In genomic region chr13:55516955-55517354, GRCm38 (mm10) we compare ENCODE assay signal across 9 mouse cellular contexts. TPM values are rescaled to one million over a fixed set of nuclear protein-coding genes. Genes with fewer than 3 reads are reported as not detected.
DNase-seq lines count a peak whose midpoint lies in the region; ATAC-seq lines count a peak whose summit lies in the region.
"Had no signal": no experiment of that assay in that cellular context is flagged by ENCODE, and none has a peak within 500 bp of the region (broad histone marks: within the 10 kb centered on the region; RNA-seq: fewer than 3 reads in every experiment).

No protein-coding gene starts in this region.

- no peak for ATAC-seq in heart, embryonic 12.5 days (ENCODE audit: insufficient number of reproducible peaks, low FRiP score)
- no peak for ATAC-seq in neural tube, embryonic 11.5 days (ENCODE audit: insufficient read depth, low FRiP score, low TSS enrichment)

- DNase-seq in heart, adult 11 months, result peak; percentile 96
- DNase-seq in adrenal gland, adult (ENCODE audit: inconsistent age in 2 of 2, low spot score in 1 of 2), result peak; percentile 86 to 96
- DNase-seq in embryo, embryonic 10 days (ENCODE audit: low spot score), result peak; percentile 92
- peak; percentile 91 to 94 for DNase-seq in heart, postnatal 14 days
- peak; percentile 71 to 91 for DNase-seq in left cerebral cortex, adult 8-10 months (ENCODE audit: low spot score in 2 of 2)
- peak; percentile 88 for DNase-seq in neural tube, embryonic 11.5 days (ENCODE audit: low spot score)
- peak; percentile 97 for DNase-seq in testis, postnatal 10 days (ENCODE audit: low spot score)

- intact Hi-C loops in heart, postnatal 14 days (cut with DNase I), result loop anchor here (1.0 kb wide), 1 partner anchor 112 kb away; no protein-coding TSS in a partner anchor

- H3K27ac ChIP-seq in heart, embryonic 12.5 days (ENCODE audit: poor library complexity, severe bottlenecking), result no peak overlapping the region
- no peak overlapping the region for H3K27ac ChIP-seq in neural tube, embryonic 11.5 days (ENCODE audit: low read depth, low read length)
- H3K27ac ChIP-seq: neural tube, embryonic 12.5 days had no signal

- no peaks in the 10 kb centered on the region for H3K36me3 ChIP-seq in heart, embryonic 12.5 days
- H3K36me3 ChIP-seq in neural tube, embryonic 11.5 days (ENCODE audit: control insufficient read depth, insufficient read depth, low read length), result no peaks in the 10 kb centered on the region
- H3K36me3 ChIP-seq: neural tube, embryonic 12.5 days had no signal

- no peak overlapping the region for H3K4me3 ChIP-seq in heart, embryonic 12.5 days
- H3K4me3 ChIP-seq in neural tube, embryonic 11.5 days (ENCODE audit: low read depth, low read length), result no peak overlapping the region
- H3K4me3 ChIP-seq: neural tube, embryonic 12.5 days had no signal

- H3K4me1 ChIP-seq in heart, embryonic 12.5 days (replicated peaks), result peaks cover 5% of the 10 kb centered on the region
- H3K4me1 ChIP-seq in neural tube, embryonic 11.5 days (ENCODE audit: control insufficient read depth, insufficient read depth, low read length), result peaks cover 9% of the 10 kb centered on the region; the same call in 1 of the 2 replicates

- H3K9ac ChIP-seq in heart, embryonic 12.5 days, result no peak overlapping the region
- H3K9ac ChIP-seq in neural tube, embryonic 11.5 days (ENCODE audit: low read length), result no peak overlapping the region
- H3K9ac ChIP-seq: neural tube, embryonic 12.5 days had no signal

- H3K4me2 ChIP-seq in heart, embryonic 12.5 days, result no peak overlapping the region
- H3K4me2 ChIP-seq in neural tube, embryonic 11.5 days (ENCODE audit: low read depth), result no peak overlapping the region
- H3K4me2 ChIP-seq: neural tube, embryonic 12.5 days had no signal

- no peaks in the 10 kb centered on the region for H3K9me3 ChIP-seq in heart, embryonic 12.5 days (replicated peaks)
- H3K9me3 ChIP-seq in neural tube, embryonic 11.5 days (ENCODE audit: control insufficient read depth, low read length), result no peaks in the 10 kb centered on the region

- 9% methylated on average over 5 of the region's 5 CpGs for WGBS in heart, embryonic 12.5 days
- WGBS in neural tube, embryonic 11.5 days, result 2% methylated on average over 5 of the region's 5 CpGs

- H3K27me3 ChIP-seq in heart, embryonic 12.5 days (replicated peaks), result peaks cover 14% of the 10 kb centered on the region
- no peaks in the 10 kb centered on the region for H3K27me3 ChIP-seq in neural tube, embryonic 11.5 days (ENCODE audit: control insufficient read depth, insufficient read depth, low read length)
- H3K27me3 ChIP-seq: neural tube, embryonic 12.5 days had no signal

RNA-seq across cellular contexts. Expression of gene Pdlim7, which starts 3.5 kb away (rescaled TPM):
- 427 and 428 TPM in 2 replicates for polyA plus RNA-seq in heart, embryonic 12.5 days (2016; fragmentation: Nextera tagmentation; extraction: Ambion mirVana)
- 10 to 100 TPM; 52.3 to 56.6 TPM for total RNA-seq in heart, postnatal 14 days (2021)
- 10 to 100 TPM; 78.3 to 93.8 (median 85.9) TPM for total RNA-seq in left cerebral cortex, adult 8-10 months (2022)
- 165 and 172 TPM in 2 replicates for polyA plus RNA-seq in neural tube, embryonic 11.5 days (2014; fragmentation: Nextera tagmentation; extraction: Ambion mirVana)

RNA-seq across cellular contexts. Expression of gene Dok3, which starts 12.1 kb away (rescaled TPM):
- 1.4 and 1.7 TPM in 2 replicates for polyA plus RNA-seq in heart, embryonic 12.5 days (2016; fragmentation: Nextera tagmentation; extraction: Ambion mirVana)
- total RNA-seq in heart, postnatal 14 days (2021), result 1 to 10 TPM; 1.9 to 2.3 TPM
- 1 to 10 TPM; 3.7 to 6.3 (median 5.2) TPM for total RNA-seq in left cerebral cortex, adult 8-10 months (2022)
- 2.6 and 2.7 TPM in 2 replicates for polyA plus RNA-seq in neural tube, embryonic 11.5 days (2014; fragmentation: Nextera tagmentation; extraction: Ambion mirVana)

RNA-seq across cellular contexts. Expression of gene Ddx41, which starts 19.5 kb away (rescaled TPM):
- 30.8 and 34.8 TPM in 2 replicates for polyA plus RNA-seq in heart, embryonic 12.5 days (2016; fragmentation: Nextera tagmentation; extraction: Ambion mirVana)
- total RNA-seq in heart, postnatal 14 days (2021), result 10 to 100 TPM; 14.4 to 14.8 TPM
- 10 to 100 TPM; 44.5 to 55.2 (median 48.2) TPM for total RNA-seq in left cerebral cortex, adult 8-10 months (2022)
- 74.5 and 76.3 TPM in 2 replicates for polyA plus RNA-seq in neural tube, embryonic 11.5 days (2014; fragmentation: Nextera tagmentation; extraction: Ambion mirVana)

RNA-seq across cellular contexts. Expression of gene Dbn1, which starts 29.0 kb away (rescaled TPM):
- 101 TPM in 2 replicates for polyA plus RNA-seq in heart, embryonic 12.5 days (2016; fragmentation: Nextera tagmentation; extraction: Ambion mirVana)
- 10 to 100 TPM; 27.0 to 27.3 TPM for total RNA-seq in heart, postnatal 14 days (2021)
- total RNA-seq in left cerebral cortex, adult 8-10 months (2022), result 100 to 1,000 TPM; 216 to 253 (median 234) TPM
- polyA plus RNA-seq in neural tube, embryonic 11.5 days (2014; fragmentation: Nextera tagmentation; extraction: Ambion mirVana), result 362 and 372 TPM in 2 replicates

RNA-seq across cellular contexts. Expression of gene Prr7, which starts 52.9 kb away (rescaled TPM):
- 0.41 TPM in 1 of 2 replicates, not detected in the other for polyA plus RNA-seq in heart, embryonic 12.5 days (2016; fragmentation: Nextera tagmentation; extraction: Ambion mirVana)
- 1 to 10 TPM in 1 of 2 experiments, under 1 TPM in 1; 0.81 to 1.6 TPM for total RNA-seq in heart, postnatal 14 days (2021)
- 10 to 100 TPM; 50.8 to 62.7 (median 59.7) TPM for total RNA-seq in left cerebral cortex, adult 8-10 months (2022)
- 2.2 and 2.6 TPM in 2 replicates for polyA plus RNA-seq in neural tube, embryonic 11.5 days (2014; fragmentation: Nextera tagmentation; extraction: Ambion mirVana)
